Mouse (Mus musculus): ENCODE results near the gene Pirt.

The Pirt gene

GRCm38 (mm10) chr11:66946922-66947321 is 35.1 kb downstream of the Pirt start:
- no peak for DNase-seq

DNA sequence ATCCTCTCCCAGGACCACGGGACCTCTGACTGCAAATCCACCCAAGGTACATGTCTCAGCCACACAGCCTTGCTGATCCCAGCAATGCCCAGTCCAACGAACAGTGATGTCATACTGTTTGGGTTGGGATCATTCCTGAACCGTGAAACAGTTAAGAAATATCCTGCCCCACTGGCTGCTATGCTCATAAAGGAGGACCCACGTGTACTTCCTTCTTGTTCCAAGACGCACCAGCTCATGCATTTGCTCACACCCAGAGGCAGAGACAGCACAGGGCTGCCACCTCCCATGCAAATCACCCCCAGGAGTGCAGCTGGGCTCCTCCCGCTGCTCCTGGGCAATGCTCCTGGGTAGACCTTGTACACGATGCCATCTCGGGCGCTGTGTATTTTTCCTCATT is 44.5 kb downstream of the Pirt start, which contains the start of gene Tmem238l:
Tmem238l (plus strand) TSS at position 336 of the 400 bp plus-strand sequence.
- no peak for DNase-seq

DNA sequence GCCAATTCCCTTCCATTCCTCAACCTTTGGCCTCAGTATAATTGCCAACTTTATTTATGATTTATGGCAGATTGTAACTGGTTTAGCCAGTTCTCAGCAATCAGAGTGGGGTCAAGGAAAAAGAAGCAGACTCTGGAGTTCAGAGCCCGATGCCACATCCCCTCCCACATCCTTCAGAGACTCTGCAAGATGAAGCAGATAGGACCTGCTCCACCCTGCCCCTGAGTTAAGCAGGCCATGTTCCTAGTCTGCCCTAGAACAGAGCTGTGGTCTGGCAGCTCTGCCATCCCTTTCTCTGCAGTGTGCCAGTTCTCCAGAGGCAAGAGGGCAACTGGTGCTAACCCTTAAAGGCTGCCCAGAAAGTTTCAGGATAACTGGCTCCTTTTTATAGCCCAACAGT is 49.0 kb downstream of the Pirt start:
- DNase-seq = no peak

DNA sequence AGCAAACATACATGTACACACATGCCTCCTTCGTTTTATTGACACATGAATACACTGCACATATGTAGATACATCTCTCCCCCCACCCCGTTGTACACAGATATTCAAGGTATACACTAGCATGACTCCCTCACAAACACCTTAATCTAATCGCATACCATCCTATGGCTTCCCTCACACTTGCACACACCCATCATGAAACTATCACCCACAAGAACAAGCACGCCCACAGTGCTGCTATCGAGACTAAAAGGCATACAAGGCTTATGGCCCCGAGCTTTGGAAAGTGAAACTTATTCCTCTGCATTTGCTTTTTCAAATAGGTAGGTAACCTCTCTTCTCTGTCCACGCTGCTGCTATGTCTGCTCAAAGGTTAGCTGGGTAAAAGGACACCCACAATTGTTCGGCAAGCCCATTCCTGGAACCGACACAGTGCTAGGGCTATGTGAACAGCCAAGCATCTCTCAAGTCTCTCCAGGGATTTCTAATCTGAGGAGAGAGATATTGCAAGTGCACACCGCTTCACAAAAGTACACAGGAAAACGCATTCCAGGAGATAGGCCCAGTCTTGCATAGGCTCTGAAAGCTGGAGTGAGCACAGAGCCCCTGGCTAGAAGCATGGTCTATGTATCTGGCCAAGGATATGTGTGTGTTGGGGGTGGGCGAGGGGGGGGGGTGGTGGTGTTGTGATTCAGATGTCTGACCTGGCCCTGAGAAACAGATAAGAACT is 49.8 kb downstream of the Pirt start:
- DNase-seq = no peak

DNA sequence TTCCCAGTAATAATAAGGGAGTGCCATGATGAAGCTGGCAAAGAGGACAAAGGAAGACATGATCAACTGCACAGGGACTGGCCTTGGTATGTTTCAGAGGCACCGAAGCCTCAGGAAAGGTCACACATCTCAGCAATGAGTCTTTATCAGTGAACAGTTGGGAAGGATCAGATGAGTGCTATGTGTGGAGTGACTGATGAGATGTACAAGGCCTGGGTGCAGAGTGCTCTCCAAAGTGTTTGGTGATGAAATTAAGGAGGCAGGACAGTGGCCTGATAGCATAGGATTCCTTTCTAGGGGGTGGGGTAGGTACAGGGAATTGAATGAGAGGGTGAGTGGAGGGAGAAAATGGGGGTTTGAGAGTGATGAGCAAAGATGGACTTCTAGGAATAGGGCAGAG is 51.7 kb downstream of the Pirt start:
- no peak for DNase-seq

DNA sequence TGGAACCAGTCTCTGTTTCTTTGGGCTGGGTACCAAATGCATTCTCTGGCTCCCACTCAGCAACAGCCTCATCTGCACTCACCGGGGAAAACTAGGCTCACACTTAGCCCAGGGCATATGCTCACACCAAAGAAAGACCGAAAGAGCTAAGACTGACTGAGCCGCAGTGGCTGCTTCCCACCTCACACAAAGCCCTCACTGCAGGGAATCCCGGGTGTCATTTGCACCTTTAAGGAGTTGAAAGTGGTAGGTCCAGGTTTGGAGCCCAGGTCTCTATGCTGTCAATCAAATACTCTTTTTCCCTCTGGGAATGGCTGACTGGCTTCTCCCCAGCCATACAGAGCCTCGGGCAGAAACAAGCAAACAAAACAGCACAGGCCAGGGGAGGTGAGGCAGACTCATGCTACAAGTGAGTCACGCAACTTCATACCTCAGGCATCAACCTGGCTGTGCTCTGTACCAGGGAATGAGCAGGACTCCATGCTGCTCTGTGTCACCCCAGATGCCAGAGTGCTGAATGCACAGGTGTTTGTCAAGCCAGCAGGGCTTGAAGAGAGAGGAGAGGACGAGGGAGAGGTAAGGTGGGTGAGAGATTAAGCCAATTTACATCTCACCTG is 54.8 kb downstream of the Pirt start:
- DNase-seq = no peak

GRCm38 (mm10) chr11:66968575-66968974 is 56.8 kb downstream of the Pirt start:
- DNase-seq = no peak

DNA sequence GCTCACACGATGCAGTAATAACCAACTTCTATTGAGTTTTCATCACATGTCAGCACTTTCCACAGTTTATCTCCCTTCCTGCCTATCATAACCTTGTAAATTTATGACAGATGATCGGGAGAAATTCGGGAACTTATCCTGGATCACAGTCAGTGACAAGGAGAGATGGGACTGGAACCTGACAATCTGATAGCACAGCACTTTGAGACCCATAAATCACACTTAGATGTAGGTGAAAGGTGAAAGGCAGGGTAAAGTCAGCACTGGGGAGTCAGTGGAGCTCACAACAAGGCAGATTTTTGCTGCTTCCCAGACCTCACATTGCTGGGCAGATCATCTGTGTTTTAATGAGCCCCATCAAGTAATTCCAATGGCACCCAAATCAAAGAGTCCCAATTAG is 61.7 kb downstream of the Pirt start:
- DNase-seq = no peak

DNA sequence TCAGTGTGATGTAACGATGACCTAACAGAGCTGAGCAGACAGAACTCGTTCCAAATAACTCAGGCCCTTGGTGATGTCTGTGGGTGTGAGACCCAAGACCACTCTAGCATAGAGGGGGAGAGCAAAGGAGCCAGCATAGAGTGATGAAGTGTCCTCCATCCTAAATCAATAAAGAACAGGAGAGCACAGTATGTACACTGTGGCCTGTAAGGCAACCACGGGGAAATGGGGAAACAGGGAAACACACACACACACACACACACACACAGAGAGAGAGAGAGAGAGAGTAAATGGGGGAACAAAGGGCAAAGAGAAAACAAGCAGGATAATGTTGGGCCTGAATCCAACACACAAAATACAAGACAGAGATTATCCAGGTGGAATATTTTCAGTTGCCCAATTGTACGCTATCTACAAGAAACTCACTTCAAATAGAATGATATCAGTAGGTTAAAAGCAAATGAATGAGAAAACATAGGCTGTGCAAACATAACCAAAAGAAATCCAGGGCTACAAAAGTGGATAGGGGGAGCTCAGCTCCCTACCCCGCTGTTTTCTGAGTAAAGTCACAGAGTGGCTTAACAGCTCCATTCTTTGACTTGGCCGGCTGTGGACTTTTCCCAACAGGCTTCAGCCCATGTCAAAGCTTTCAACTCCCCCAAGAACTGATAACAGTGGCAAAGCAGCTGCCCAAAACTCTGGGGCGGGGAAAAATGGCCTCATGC is 64.0 kb downstream of the Pirt start:
- DNase-seq = no peak
